In genomic region chr16:57718982-57719381, GRCm38 (mm10) we compare ENCODE assay signal across 22 mouse cellular contexts. TPM values are rescaled to one million over a fixed set of nuclear protein-coding genes. Genes with fewer than 3 reads are reported as not detected.
A peak's percentile ranks its signal among the peaks of the same experiment; 100 is the strongest.
DNase-seq lines count a peak whose midpoint lies in the region; ATAC-seq and TF ChIP-seq lines count a peak whose summit lies in the region.
"Had no signal": no experiment of that assay in that cellular context is flagged by ENCODE, and none has a peak within 500 bp of the region (broad histone marks: within the 10 kb centered on the region; RNA-seq: fewer than 3 reads in every experiment).

No protein-coding gene starts in this region.

- H3K4me1 ChIP-seq in heart, adult 2 months (ENCODE audit: control insufficient read depth, insufficient read depth, low read length) = no peaks in the 10 kb centered on the region
- H3K4me1 ChIP-seq in intestine, embryonic 15.5 days (replicated peaks) = no peaks in the 10 kb centered on the region
- H3K4me1 ChIP-seq: embryonic facial prominence, embryonic 15.5 days; forebrain, embryonic 13.5 days; heart, embryonic 15.5 days; hindbrain, embryonic 13.5 days; midbrain, embryonic 15.5 days had no signal

- no peak for ATAC-seq in intestine, embryonic 15.5 days
- ATAC-seq: forebrain, embryonic 13.5 days; midbrain, embryonic 15.5 days had no signal

- intact Hi-C loops in heart, adult 2 months (cut with DNase I) = no loop called here
- intact Hi-C loops in heart, postnatal 25 days (cut with DNase I) = no loop called here

- H3K36me3 ChIP-seq in heart, adult 2 months (ENCODE audit: control insufficient read depth, insufficient read depth, low read length) = no peaks in the 10 kb centered on the region
- H3K36me3 ChIP-seq in intestine, embryonic 15.5 days = no peaks in the 10 kb centered on the region
- H3K36me3 ChIP-seq: embryonic facial prominence, embryonic 15.5 days; heart, embryonic 15.5 days; hindbrain, embryonic 13.5 days; limb, embryonic 13.5 days; midbrain, embryonic 15.5 days had no signal

- no peak overlapping the region for H3K4me2 ChIP-seq in intestine, embryonic 15.5 days (replicated peaks)
- H3K4me2 ChIP-seq: embryonic facial prominence, embryonic 15.5 days; forebrain, embryonic 13.5 days; heart, embryonic 15.5 days; hindbrain, embryonic 13.5 days; limb, embryonic 13.5 days; midbrain, embryonic 15.5 days had no signal

- H3K79me2 ChIP-seq in heart, adult 2 months (replicated peaks; ENCODE audit: control insufficient read depth, insufficient read depth, low read length) = no peaks in the 10 kb centered on the region

- no peak for TF ChIP-seq EP300 in heart, adult 2 months (IDR thresholded peaks at IDR 0.05; ENCODE audit: insufficient read depth, low read depth, low read length)

- TF ChIP-seq POLR2A in heart, adult 2 months (IDR thresholded peaks at IDR 0.05; ENCODE audit: insufficient read depth, low read depth, low read length) = no peak

- H3K27ac ChIP-seq in heart, adult 2 months = peak overlapping the region; percentile 6; the same call in 1 of the 2 replicates
- no peak overlapping the region for H3K27ac ChIP-seq in intestine, embryonic 15.5 days
- H3K27ac ChIP-seq: embryonic facial prominence, embryonic 15.5 days; forebrain, embryonic 13.5 days; heart, embryonic 15.5 days; hindbrain, embryonic 13.5 days; kidney, postnatal 0 days; limb, embryonic 13.5 days; midbrain, embryonic 15.5 days had no signal

- H3K27me3 ChIP-seq in heart, adult 2 months (ENCODE audit: control insufficient read depth, insufficient read depth, low read length) = no peaks in the 10 kb centered on the region
- no peaks in the 10 kb centered on the region for H3K27me3 ChIP-seq in intestine, embryonic 15.5 days (replicated peaks)
- H3K27me3 ChIP-seq: embryonic facial prominence, embryonic 15.5 days; forebrain, embryonic 13.5 days; heart, embryonic 15.5 days; hindbrain, embryonic 13.5 days; limb, embryonic 13.5 days; midbrain, embryonic 15.5 days had no signal

- H3K9ac ChIP-seq in heart, adult 2 months (ENCODE audit: low read depth, low read length) = no peak overlapping the region
- H3K9ac ChIP-seq in intestine, embryonic 15.5 days = no peak overlapping the region
- H3K9ac ChIP-seq: embryonic facial prominence, embryonic 15.5 days; forebrain, embryonic 13.5 days; heart, embryonic 15.5 days; hindbrain, embryonic 13.5 days; limb, embryonic 13.5 days; midbrain, embryonic 15.5 days had no signal

- no peak overlapping the region for H3K4me3 ChIP-seq in heart, adult 2 months
- no peak overlapping the region for H3K4me3 ChIP-seq in intestine, embryonic 15.5 days (replicated peaks)
- H3K4me3 ChIP-seq: embryonic facial prominence, embryonic 15.5 days; forebrain, embryonic 13.5 days; heart, embryonic 15.5 days; hindbrain, embryonic 13.5 days; limb, embryonic 13.5 days; midbrain, embryonic 15.5 days had no signal

- no peak for TF ChIP-seq CTCF in heart, adult 2 months (IDR thresholded peaks at IDR 0.05)

- no peaks in the 10 kb centered on the region for H3K9me3 ChIP-seq in intestine, embryonic 15.5 days
- H3K9me3 ChIP-seq: embryonic facial prominence, embryonic 15.5 days; forebrain, embryonic 13.5 days; heart, embryonic 15.5 days; hindbrain, embryonic 13.5 days; limb, embryonic 13.5 days; midbrain, embryonic 15.5 days had no signal

- 51% methylated on average over 2 of the region's 2 CpGs for WGBS in heart, adult 2 months
- WGBS in intestine, embryonic 15.5 days = 75% methylated on average over 2 of the region's 2 CpGs

- DNase-seq in cerebellum, postnatal 10 days = peak; percentile 62
- DNase-seq in cerebellum, adult 9-11 months = no peak
- peak; percentile 16 to 28 for DNase-seq in heart, adult 2 months
- no peak for DNase-seq in heart, postnatal 25 days (ENCODE audit: low spot score)
- peak; percentile 27 for DNase-seq in NIH3T3 (ENCODE audit: low read depth)
- peak; percentile 28 to 35 for DNase-seq in kidney, adult 8-10 months
- no peak for DNase-seq in frontal cortex, postnatal 10 days (ENCODE audit: low spot score in 2 of 2)
- DNase-seq: adrenal gland, postnatal 14 days; cerebellum, adult 11-12 months; embryo, embryonic 11 days; lung, postnatal 10 days; thymus, postnatal 36 days had no signal

RNA-seq across cellular contexts. Expression of gene Col8a1, which starts 35.6 kb away (rescaled TPM):
- total RNA-seq in heart, adult 2 months (2021) = 1 to 10 TPM; 5.3 to 5.6 TPM
- 5.1 and 7.6 TPM in 2 replicates for polyA plus RNA-seq in heart, adult 2 months (2012; rRNA removed)
- 10 to 100 TPM in 1 of 2 experiments, 1 to 10 TPM in 1; 7.5 to 10.4 TPM for total RNA-seq in heart, postnatal 25 days (2021)
- polyA plus RNA-seq in intestine, embryonic 15.5 days (2015; fragmentation: Nextera tagmentation; extraction: Ambion mirVana) = 3.9 and 4.8 TPM in 2 replicates
- total RNA-seq: megakaryocyte, adult 5-6 weeks; MEL had no signal

Comparison
In these comparisons a context has a peak if more than half of its experiments do, and no peak if none do; other contexts are left out.
1. DNase-seq: peak in cerebellum, postnatal 10 days (2 of 2), heart, adult 2 months (2 of 2), NIH3T3 (single experiment) and kidney, adult 8-10 months (2 of 2); none in cerebellum, adult 9-11 months (single experiment), heart, postnatal 25 days (single experiment) and frontal cortex, postnatal 10 days (0 of 2).